Mouse (Mus musculus) heart, embryonic 14.5 days (tissue): Measurements from ENCODE around the gene Galntl5. TPM values are rescaled to one million over a fixed set of nuclear protein-coding genes. Genes with fewer than 3 reads are reported as not detected.

Experiments used
- ATAC-seq: fragments of 200-750 bp; cut with Nextera tagmentation; 2 replicates; pipeline ENCODE4 v1.8.0; 2017; ENCODE audit warnings: low read depth, moderate TSS enrichment; ENCODE audit not compliant: insufficient number of reproducible peaks, insufficient read depth, low FRiP score
- H3K27ac ChIP-seq, 2 experiments: fragments of 200-500 bp in 1 of 2; fragments of 300-500 bp in 1 of 2; sonication (generic) in 1 of 2; replicated peaks in 1 of 2; 2 replicates each; pipeline ENCODE4 v1.5.1; 2012 to 2014; ENCODE audit warnings: low read depth in 2 of 2, low read length in 2 of 2, control low read depth in 1 of 2, mild to moderate bottlenecking in 1 of 2, mixed read lengths in 1 of 2; ENCODE audit not compliant: control insufficient read depth in 1 of 2, insufficient read depth in 1 of 2
- H3K27me3 ChIP-seq: fragments of 300-500 bp; sonication (generic); 2 replicates; pipeline ENCODE4 v1.6.1; 2014; ENCODE audit warnings: mild to moderate bottlenecking, low read length, control low read depth; ENCODE audit not compliant: control insufficient read depth, insufficient read depth
- H3K36me3 ChIP-seq: fragments of 300-500 bp; sonication (generic); 2 replicates; pipeline ENCODE4 v1.6.1; 2014; ENCODE audit warnings: mild to moderate bottlenecking, control low read depth, low read length, mixed read lengths; ENCODE audit not compliant: control insufficient read depth, insufficient read depth
- H3K4me1 ChIP-seq, 2 experiments: fragments of 200-500 bp in 1 of 2; fragments of 300-500 bp in 1 of 2; sonication (generic) in 1 of 2; 2 replicates each; pipeline ENCODE4 v1.6.1; 2012 to 2014; ENCODE audit warnings: low read length in 2 of 2, control low read depth in 1 of 2, mixed read lengths in 1 of 2; ENCODE audit not compliant: control insufficient read depth in 2 of 2, insufficient read depth in 2 of 2
- H3K4me2 ChIP-seq: fragments of 300-500 bp; sonication (generic); 2 replicates; pipeline ENCODE4 v1.6.1; 2014; ENCODE audit warnings: mild to moderate bottlenecking, low read length
- H3K4me3 ChIP-seq, 2 experiments: fragments of 200-500 bp in 1 of 2; fragments of 300-500 bp in 1 of 2; sonication (generic) in 1 of 2; 2 replicates each; pipeline ENCODE4 v1.5.1; 2012 to 2014; ENCODE audit warnings: low read length in 2 of 2, mild to moderate bottlenecking in 2 of 2, control low read depth in 1 of 2, low read depth in 1 of 2, moderate library complexity in 1 of 2; ENCODE audit not compliant: control insufficient read depth in 1 of 2, insufficient read depth in 1 of 2
- H3K9ac ChIP-seq: fragments of 300-500 bp; sonication (generic); 2 replicates; pipeline ENCODE4 v1.6.1; 2014; ENCODE audit warnings: mild to moderate bottlenecking, low read length
- H3K9me3 ChIP-seq: fragments of 300-500 bp; sonication (generic); 2 replicates; pipeline ENCODE4 v1.6.1; 2016; ENCODE audit warnings: low read length, control low read depth; ENCODE audit not compliant: control insufficient read depth
- WGBS: fragments of 180-500 bp; shearing (Covaris S2); extraction: QIAGEN DNeasy Blood & Tissue Kit; methylation state at CpG from one replicate; pipeline ENCODE4 v1.1.7; 2014; 5-methylcytosine and 5-hydroxymethylcytosine counted together
- polyA plus RNA-seq: library from polyadenylated mRNA; unstranded; fragments of >200 nt; fragmentation: Nextera tagmentation; extraction: Ambion mirVana; gene quantifications from 2 replicates; pipeline ENCODE4 v1.2.1, GENCODE M21; 2014

Gene Galntl5
- polyA plus RNA-seq, 1 experiment from 2014 or later: not detected

- peaks cover 0 to 3% of the 10 kb centered on the region in 2 experiments; a peak in 2 of 4 replicates for H3K4me1 ChIP-seq
- whole genome bisulfite sequencing: 57% methylated on average over 4 of the region's 4 CpGs
- no peak overlapping the region for H3K9ac ChIP-seq
- ATAC-seq: no peak
- 0 out of 2 replicates have a peak, but pooled peaks cover 5% of the 10 kb centered on the region for H3K27me3 ChIP-seq
- H3K27ac ChIP-seq: no peak overlapping the region
- H3K4me2 ChIP-seq: no peak overlapping the region
- H3K4me3 ChIP-seq: no peak overlapping the region
- H3K9me3 ChIP-seq: no peaks in the 10 kb centered on the region
- no peaks in the 10 kb centered on the region for H3K36me3 ChIP-seq
Observed at GRCm38 (mm10) chr5:25157136-25157535, 24.1 kb upstream of the Galntl5 start.

GRCm38 (mm10) chr5:25160515-25160914, 20.7 kb upstream of the Galntl5 start:
- 60% methylated on average over 11 of the region's 11 CpGs for WGBS

GRCm38 (mm10) chr5:25162981-25163380, 18.3 kb upstream of the Galntl5 start:
- Histone ChIP-seq H3K4me1 (no peaks in the 10 kb centered on the region; a peak in 1 of 4 replicates), H3K36me3 (no peaks in the 10 kb centered on the region), H3K9me3 (no peaks in the 10 kb centered on the region), H3K27ac (no peak overlapping the region), H3K27me3 (no peaks in the 10 kb centered on the region), H3K9ac (no peak overlapping the region), H3K4me2 (no peak overlapping the region), H3K4me3 (no peak overlapping the region)
- ATAC-seq: no peak
- WGBS: 77% methylated on average over 4 of the region's 4 CpGs

More at GRCm38 (mm10) chr5:25160515-25160914, 20.7 kb upstream of the Galntl5 start:
- Histone ChIP-seq H3K9ac (no peak overlapping the region), H3K27ac (no peak overlapping the region), H3K27me3 (0 out of 2 replicates have a peak, but pooled peaks cover 5% of the 10 kb centered on the region), H3K36me3 (no peaks in the 10 kb centered on the region), H3K4me2 (no peak overlapping the region), H3K4me3 (no peak overlapping the region), H3K4me1 (no peaks in the 10 kb centered on the region; a peak in 1 of 4 replicates), H3K9me3 (no peaks in the 10 kb centered on the region)
- no peak for ATAC-seq

- H3K9ac ChIP-seq: no peak overlapping the region
- no peak overlapping the region for H3K4me2 ChIP-seq
- H3K36me3 ChIP-seq: no peaks in the 10 kb centered on the region
- ATAC-seq: no peak
- no peak overlapping the region for H3K4me3 ChIP-seq
- H3K27ac ChIP-seq: no peak overlapping the region
- H3K9me3 ChIP-seq: no peaks in the 10 kb centered on the region
- WGBS: 88% methylated on average over 3 of the region's 3 CpGs
- no peaks in the 10 kb centered on the region for H3K27me3 ChIP-seq
- no peaks in the 10 kb centered on the region for H3K4me1 ChIP-seq
Observed at GRCm38 (mm10) chr5:25163938-25164337, 17.3 kb upstream of the Galntl5 start.

- H3K27me3 ChIP-seq: no peaks in the 10 kb centered on the region
- no peak overlapping the region for H3K27ac ChIP-seq
- no peaks in the 10 kb centered on the region for H3K4me1 ChIP-seq
- no peak overlapping the region for H3K4me2 ChIP-seq
- no peaks in the 10 kb centered on the region for H3K36me3 ChIP-seq
- no peak overlapping the region for H3K9ac ChIP-seq
- no peak for ATAC-seq
- 83% methylated on average over 1 of the region's 1 CpGs for WGBS
- H3K9me3 ChIP-seq: no peaks in the 10 kb centered on the region
- no peak overlapping the region for H3K4me3 ChIP-seq
Observed at GRCm38 (mm10) chr5:25164341-25164740, 16.9 kb upstream of the Galntl5 start.

- Histone ChIP-seq H3K27ac (no peak overlapping the region), H3K4me3 (no peak overlapping the region), H3K9ac (no peak overlapping the region), H3K27me3 (no peaks in the 10 kb centered on the region), H3K4me1 (no peaks in the 10 kb centered on the region), H3K36me3 (no peaks in the 10 kb centered on the region), H3K9me3 (no peaks in the 10 kb centered on the region), H3K4me2 (no peak overlapping the region)
- WGBS: 78% methylated on average over 4 of the region's 4 CpGs
- no peak for ATAC-seq
Observed at GRCm38 (mm10) chr5:25165102-25165788, 16.0 kb upstream of the Galntl5 start.

- Histone ChIP-seq H3K4me2 (no peak overlapping the region), H3K27ac (no peak overlapping the region), H3K4me3 (no peak overlapping the region), H3K9me3 (no peaks in the 10 kb centered on the region), H3K9ac (no peak overlapping the region), H3K27me3 (no peaks in the 10 kb centered on the region), H3K4me1 (no peaks in the 10 kb centered on the region), H3K36me3 (no peaks in the 10 kb centered on the region)
- no peak for ATAC-seq
- WGBS: 73% methylated on average over 3 of the region's 3 CpGs
Observed at GRCm38 (mm10) chr5:25165789-25166135, 15.5 kb upstream of the Galntl5 start.

- H3K36me3 ChIP-seq: no peaks in the 10 kb centered on the region
- no peaks in the 10 kb centered on the region for H3K27me3 ChIP-seq
- no peak overlapping the region for H3K4me2 ChIP-seq
- no peak overlapping the region for H3K9ac ChIP-seq
- no peak for ATAC-seq
- no peak overlapping the region for H3K27ac ChIP-seq
- no peak overlapping the region for H3K4me3 ChIP-seq
- H3K4me1 ChIP-seq: no peaks in the 10 kb centered on the region
- 67% methylated on average over 4 of the region's 4 CpGs for WGBS
- no peaks in the 10 kb centered on the region for H3K9me3 ChIP-seq
Observed at GRCm38 (mm10) chr5:25166665-25167064, 14.6 kb upstream of the Galntl5 start.
